9 mouse cellular contexts compared by ENCODE assay signal in the genomic region with DNA sequence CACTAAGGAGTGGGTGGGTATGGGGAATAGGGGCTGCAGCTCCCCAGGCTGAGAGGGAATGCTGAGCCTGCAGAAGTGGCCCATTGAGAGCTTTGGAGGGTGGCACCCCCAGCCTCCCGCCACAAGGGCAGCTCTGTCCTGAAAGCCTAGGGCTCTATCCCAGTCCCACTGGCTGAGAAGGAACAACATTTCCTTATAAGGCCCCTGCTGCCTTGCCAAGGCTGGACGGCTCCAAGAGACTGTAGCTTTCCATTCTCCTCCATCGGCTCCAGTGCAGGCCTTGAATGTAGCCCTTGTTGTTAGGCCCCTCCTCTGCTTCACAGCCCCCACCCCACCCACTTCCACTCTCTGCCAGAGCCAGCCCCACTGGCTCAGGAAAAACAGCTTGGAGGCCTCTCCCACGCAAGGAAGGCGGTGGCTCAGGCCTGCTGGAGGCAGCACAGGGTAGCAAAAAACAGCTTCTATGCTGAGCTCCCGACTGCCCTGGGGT.
DNase-seq lines count a peak whose midpoint lies in the region; ATAC-seq lines count a peak whose summit lies in the region.
"Had no signal": no experiment of that assay in that cellular context is flagged by ENCODE, and none has a peak within 500 bp of the region (broad histone marks: within the 10 kb centered on the region; RNA-seq: fewer than 3 reads in every experiment).

No protein-coding gene starts in this region.

- 41% methylated on average over 6 of the region's 6 CpGs for WGBS in liver, embryonic 16.5 days (ENCODE audit: insufficient replicate concordance)

- H3K9me3 ChIP-seq in liver, embryonic 16.5 days (replicated peaks; ENCODE audit: control insufficient read depth, low read length): no peaks in the 10 kb centered on the region

- intact Hi-C loops in heart, postnatal 36 days (cut with DNase I): loop anchor here (5.0 kb wide), 2 partner anchors 295 to 780 kb away; a partner anchor contains a TSS

- no peaks in the 10 kb centered on the region for H3K4me1 ChIP-seq in liver, embryonic 16.5 days (ENCODE audit: control insufficient read depth, low read depth, low read length)

- H3K9ac ChIP-seq in liver, embryonic 16.5 days (ENCODE audit: low read depth, low read length): no peak overlapping the region
- H3K9ac ChIP-seq: liver, embryonic 14.5 days had no signal

- H3K4me3 ChIP-seq in liver, embryonic 16.5 days (ENCODE audit: low read depth, low read length): no peak overlapping the region

- no peaks in the 10 kb centered on the region for H3K27me3 ChIP-seq in liver, embryonic 16.5 days (ENCODE audit: control insufficient read depth, insufficient read depth, low read depth, low read length)

- no peak overlapping the region for H3K4me2 ChIP-seq in liver, embryonic 16.5 days (ENCODE audit: low read depth, low read length)

- H3K36me3 ChIP-seq in liver, embryonic 16.5 days (ENCODE audit: control insufficient read depth, insufficient read depth): no peaks in the 10 kb centered on the region

- peak; percentile 24; the same call in 1 of the 2 replicates for ATAC-seq in liver, embryonic 16.5 days (ENCODE audit: low read depth)

- H3K27ac ChIP-seq in liver, embryonic 16.5 days (ENCODE audit: low read length): no peak overlapping the region
- H3K27ac ChIP-seq: liver, embryonic 14.5 days had no signal

- peak; percentile 92 for DNase-seq in Muller cell, postnatal 12 days (ENCODE audit: inconsistent ontology term)
- DNase-seq in cerebellum, postnatal 25 days: peak; percentile 24 to 60
- peak; percentile 80 to 91 for DNase-seq in frontal cortex, postnatal 10 days (ENCODE audit: low spot score in 2 of 2)
- DNase-seq in heart, postnatal 36 days: peak; percentile 79 to 82
- DNase-seq in layer of hippocampus, adult 18-20 months (ENCODE audit: low spot score in 2 of 2): peak; percentile 89 to 94
- DNase-seq in ovary, adult 18-20 months (ENCODE audit: low spot score): peak; percentile 91
- DNase-seq in yolk sac, embryonic 10.5 days (ENCODE audit: low spot score): peak; percentile 25

Comparison
In these comparisons a context has a peak if more than half of its experiments do, and no peak if none do; other contexts are left out.
1. DNase-seq: peak in every context shown above with its lines; median percentile 92 in Muller cell, postnatal 12 days; 92 in layer of hippocampus, adult 18-20 months; 91 in ovary, adult 18-20 months; 86 in frontal cortex, postnatal 10 days; 80 in heart, postnatal 36 days; 42 in cerebellum, postnatal 25 days; 25 in yolk sac, embryonic 10.5 days.